Mouse (Mus musculus): ENCODE data around the gene Ermn.

Gene Ermn

DNA sequence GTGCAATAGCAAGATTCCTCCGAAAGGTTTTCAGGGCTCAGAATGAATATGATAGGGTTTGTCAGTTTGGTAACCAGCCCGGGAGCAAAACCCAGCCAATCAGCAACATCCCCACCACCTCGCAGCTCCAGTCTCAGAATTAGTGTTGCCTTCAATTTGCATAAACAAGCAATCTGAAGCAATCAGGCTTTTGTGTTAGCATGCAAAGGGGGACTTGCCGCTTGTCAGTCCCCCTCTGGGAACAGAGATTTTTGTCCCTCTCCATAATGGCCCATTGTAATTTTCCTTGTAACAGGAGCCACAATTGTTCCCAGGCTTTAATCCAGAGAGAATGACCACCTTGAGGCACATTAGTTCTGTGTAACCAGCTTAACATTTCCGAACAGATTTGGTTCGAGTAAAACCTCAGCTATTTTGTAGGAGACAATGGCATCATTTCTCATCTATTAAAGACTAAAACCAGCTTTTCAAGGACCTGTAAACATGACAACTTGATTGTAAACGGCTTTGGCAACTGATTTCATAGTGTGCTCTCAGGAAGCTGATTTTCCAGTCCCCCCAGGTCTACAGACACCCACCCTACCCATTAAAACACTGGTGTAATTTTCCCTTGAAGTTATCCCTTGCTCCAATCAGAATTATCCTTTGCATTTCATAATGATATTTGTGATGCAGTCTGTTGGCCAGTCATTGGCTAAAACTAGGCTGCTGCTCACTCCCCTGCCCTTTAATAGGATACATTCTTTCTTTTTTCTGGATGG is at the start of gene Ermn:
TSS of gene Ermn (minus strand) at position 44 of the 761 bp plus-strand sequence.
- no peak for DNase-seq (ENCODE audit: low read depth)

DNA sequence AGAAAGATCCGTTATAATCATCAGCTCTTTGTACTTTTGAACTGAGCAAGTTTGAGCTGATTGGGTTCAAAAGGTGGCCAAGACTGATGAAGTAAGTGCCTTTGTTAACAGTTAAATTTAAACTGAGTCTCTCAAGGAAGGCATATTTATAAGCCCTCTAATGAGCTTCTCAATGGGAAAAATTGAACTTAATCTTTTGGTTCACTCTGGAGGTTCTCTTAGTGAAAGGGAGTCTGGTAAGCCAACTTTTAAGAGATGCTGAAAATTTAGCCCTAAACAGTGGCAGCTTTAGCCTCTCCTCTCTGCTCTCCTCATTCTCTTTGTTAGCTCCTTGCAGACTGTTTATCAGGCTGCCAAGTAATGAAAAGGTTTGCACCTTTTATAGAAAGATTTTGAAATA is 42.2 kb upstream of the Ermn start:
- no peak for DNase-seq (ENCODE audit: low read depth)

DNA sequence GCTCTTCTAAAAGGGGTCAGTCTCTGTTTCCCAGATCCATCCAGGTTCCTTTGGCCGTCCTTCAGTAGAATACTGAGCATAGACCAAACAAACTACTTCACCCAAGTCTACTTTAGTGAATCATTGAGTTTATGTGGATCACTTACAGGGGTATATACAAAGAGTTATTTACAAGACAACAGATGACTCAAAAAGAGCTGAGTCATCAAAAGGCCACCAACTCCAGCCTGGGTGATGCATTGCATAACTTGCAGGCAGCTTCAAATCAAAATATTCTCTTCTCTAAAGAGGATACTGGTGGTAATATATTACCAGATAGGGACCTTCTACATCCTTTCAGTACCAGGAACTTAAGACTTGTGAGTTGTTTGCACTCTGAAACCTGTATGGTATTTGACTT is 33.8 kb upstream of the Ermn start:
- DNase-seq (ENCODE audit: low read depth): no peak

DNA sequence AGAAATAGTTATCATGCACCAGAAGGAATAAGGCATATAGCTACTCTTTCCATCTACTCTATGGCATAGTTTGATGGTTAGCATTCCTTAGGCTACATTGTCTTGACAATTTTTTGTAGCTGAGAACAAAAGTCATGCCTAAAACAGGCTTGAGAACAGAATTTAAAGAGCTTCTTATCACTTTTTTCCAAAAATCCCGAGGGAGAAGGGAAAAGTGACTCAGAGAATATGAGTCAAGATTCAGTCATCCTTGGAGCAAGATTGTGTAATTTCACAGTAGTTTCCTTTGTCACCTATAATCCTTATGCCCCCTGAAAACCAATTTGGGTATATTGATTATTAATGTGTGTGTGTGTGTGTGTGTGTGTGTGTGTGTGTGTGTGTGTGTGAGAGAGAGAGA is 27.2 kb upstream of the Ermn start:
- no peak for DNase-seq (ENCODE audit: low read depth)

DNA sequence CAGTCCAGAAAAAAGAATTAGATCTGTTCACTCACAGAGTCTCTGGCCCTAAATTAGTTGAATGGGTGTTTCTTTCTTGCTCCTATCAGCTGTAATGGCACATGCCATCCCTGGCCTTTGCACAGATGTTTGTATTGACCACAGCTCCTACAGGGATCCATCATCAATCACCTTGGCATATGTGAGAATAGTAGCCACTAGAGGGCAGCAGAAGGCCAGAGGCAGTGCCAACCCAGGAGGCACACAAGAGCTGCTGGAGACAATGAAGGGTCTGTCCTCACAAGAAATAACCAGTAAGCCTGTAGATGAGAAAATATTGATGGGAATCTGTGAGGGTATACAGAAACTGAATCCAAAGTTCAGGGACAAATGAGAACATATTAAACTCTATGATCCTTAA is 2.7 kb upstream of the Ermn start:
- DNase-seq (ENCODE audit: low read depth): peak; percentile 46

DNA sequence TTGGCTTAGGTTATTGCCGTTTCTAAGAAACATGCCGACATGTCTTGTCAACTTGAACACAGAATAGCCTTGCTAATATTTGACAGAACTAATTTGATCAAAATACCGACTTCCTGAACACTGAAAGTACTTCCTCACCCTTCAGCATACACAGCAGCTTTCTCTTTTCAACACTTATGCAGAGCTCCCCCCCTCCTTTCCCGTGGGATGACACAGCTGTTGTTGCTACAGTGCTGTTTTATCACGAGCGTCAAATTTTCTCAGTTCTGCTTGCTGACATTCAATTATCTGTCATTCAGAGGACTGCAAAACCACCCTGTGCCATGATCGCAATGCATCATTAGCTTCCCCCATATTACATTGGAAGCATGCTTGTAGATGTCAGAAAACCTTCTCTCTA is 10.8 kb downstream of the Ermn start:
- DNase-seq (ENCODE audit: low read depth): no peak

DNA sequence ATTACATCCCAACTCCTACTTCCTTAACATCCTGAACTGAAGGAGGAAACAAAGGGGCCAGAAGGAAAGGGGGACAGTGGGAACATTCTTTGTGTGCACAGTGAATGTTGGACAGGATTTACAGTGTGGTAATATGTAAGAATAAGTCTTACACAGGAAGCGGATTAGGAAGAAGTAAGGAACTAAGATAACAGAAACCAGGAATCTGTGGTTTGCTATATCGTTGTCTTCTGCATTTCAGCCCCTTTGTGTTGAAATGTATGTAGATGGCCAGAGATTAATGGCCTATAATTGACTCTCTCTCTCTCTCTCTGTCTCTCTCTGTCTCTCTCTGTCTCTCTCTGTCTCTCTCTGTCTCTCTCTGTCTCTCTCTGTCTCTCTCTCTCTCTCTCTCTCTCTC is 15.7 kb downstream of the Ermn start:
- no peak for DNase-seq (ENCODE audit: low read depth)

DNA sequence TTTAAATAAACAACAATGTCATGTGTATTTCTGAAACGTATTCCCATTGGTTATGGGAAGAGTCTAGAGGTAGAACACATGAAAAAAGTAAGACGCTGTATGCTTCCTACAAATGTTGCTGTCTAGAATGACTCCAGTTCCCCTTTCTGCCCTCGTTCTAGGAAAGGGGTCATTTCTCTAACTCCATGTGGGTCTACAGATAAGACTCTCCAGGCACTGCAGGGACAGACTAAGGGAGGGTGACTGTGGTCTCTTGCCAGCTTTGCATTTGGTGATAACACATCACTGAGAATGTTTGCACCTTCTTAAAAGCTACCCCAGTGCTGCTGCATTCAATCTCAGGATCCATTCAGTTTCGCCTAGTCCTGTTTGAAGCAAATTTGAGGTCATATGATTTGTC is 17.0 kb downstream of the Ermn start:
- peak; percentile 25 for DNase-seq (ENCODE audit: low read depth)

DNA sequence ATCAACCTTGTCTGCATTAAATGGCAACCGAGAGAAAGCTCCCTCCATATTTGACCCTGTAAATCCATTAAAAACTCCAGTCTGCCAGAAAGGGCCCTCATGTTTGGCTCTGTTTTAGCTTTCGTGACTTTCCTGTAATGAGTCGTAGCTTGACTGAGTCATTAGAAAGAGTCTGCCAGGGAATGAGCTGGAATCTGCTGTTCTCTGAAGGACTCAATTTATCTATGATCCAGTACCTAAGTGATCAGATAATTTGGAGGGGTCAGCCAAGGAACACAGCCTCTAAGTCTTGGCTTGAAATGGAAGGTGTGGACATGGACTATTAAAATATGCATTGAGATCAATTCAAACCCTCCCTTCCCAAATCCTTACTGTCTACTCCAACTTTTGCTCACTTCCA is 21.2 kb downstream of the Ermn start:
- no peak for DNase-seq (ENCODE audit: low read depth)

DNA sequence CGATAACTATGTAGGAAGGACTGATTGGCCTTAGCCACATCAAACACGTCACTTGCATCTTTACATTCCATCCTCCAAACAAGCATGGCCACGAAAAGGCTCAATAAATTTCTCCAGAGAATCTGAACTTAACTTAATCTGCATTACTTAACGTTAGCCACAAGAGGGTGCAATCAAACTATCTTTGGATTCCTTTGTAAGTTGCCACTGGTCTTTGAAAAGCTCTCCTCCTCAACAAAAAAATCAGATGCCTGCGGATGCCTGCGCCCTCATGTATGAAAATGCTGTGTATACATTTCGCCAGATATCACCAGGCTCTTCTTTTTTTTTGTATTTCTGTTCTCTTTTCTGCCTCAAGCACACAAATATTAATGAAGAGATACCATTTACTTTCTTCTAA is 23.3 kb downstream of the Ermn start:
- DNase-seq (ENCODE audit: low read depth): peak; percentile 49

DNA sequence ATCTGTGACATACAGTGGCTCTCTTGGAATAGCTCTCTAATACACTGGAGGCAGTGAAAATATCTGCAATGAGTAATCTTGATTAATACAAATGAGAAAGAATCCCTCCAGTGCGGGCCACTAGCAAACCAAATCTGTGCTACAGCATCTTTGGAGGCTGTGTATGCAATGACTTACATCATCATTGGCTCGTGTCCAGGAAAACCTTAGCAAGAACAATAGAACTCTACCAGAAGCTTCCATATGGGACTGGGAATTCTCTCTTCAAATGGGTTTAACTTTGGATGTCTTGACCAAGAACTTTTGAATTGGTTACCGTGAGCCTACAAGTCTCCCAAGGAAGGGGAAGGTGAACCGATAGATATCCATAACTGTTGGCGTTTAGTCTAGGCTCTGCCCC is 25.9 kb downstream of the Ermn start:
- DNase-seq (ENCODE audit: low read depth): no peak

DNA sequence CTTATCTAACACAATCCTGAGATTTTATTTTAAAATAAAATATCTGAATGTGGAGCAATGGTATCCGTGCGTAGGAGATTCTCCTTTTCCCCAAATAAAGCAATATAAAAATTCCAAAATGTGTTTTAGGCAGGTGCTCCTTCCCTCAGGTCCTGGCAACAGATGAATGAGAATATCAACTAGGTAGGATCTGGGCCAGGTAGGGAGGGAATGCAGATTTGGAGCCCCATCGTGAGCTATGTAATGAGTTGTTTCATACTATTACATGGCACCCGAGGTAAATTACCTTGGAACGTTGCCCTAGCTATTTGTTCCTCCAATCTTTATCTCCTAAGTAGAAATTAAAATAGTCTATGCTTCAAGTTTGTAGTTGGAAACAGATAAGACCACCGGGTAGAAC is 29.1 kb downstream of the Ermn start:
- no peak for DNase-seq (ENCODE audit: low read depth)

DNA sequence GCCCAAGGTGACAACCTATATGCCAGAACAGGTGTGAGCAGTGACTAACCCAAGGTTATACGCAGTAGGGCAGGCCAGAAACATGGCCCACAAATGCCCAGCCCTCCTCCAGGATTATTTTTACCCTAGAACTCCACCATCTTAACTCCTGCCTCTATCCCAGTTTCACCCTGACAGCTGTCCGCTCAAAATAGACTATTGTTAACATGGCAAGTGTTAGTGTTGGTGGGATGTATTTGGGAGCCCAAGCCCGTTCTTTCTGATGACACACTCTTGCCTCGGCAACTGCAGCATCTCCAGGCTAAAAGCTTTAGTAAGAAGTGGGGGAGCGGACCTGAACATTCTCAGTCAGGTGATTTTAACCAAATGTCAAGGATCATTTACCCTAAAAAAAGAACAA is 45.6 kb downstream of the Ermn start:
- DNase-seq (ENCODE audit: low read depth): no peak

DNA sequence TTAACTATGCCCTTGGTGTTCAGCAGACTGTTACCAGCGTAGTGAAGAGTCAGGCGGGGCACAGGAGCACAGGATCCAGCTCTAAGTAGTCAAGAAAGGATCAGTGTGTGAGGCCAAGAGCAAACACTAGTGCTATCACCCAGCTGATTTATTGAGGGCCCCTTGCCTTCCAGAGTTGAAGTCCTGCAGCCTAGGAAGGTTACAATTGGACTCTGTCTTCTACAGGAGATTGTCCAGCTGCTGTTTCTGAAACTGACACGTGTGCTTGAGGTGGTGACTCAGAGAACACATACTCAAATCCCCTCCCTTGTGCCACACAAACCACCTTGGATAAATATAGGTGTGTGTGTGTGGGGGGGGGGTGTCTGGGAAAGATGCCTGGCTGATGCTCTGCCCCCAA is 51.2 kb downstream of the Ermn start:
- no peak for DNase-seq (ENCODE audit: low read depth)

DNA sequence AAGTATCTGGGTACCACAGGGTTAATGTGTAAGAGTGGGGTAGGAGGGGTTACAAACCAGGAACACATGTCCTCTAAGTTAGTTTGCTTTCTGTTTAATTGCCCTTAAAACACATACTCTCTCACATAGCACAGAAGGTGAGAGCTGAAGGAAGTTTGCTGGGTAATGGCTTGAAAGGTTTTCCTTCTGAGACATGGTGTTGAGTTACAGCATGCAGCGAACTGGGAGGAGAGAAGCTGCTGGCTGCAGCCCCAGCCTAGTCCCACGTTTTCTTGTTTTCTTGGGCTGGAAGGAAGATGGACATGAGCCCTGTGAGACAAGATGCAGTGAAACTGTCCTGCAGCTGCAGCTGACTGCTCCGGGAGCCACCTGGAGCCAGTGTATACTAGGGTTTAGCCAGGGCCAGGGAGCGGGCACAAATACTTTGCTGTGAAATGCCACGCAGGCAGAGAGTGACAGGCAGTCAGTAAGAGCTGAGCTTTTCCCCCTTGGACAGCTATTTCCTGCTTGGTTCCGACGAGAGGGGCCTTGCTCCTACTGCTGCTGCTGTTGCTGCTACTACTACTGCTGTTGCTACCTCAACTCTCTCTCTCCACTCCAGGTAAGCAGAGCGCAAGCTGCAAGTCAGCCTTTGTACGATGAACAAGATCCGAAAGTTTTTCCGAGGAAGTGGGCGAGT is 54.8 kb downstream of the Ermn start, which contains the start of gene Galnt5:
TSS of gene Galnt5 (plus strand) at position 133 of the 679 bp plus-strand sequence.
- no peak for DNase-seq (ENCODE audit: low read depth)
